Mouse (Mus musculus): Measurements from ENCODE around the gene Slc26a6.

The Slc26a6 gene

GRCm38 (mm10) chr9:108847374-108847773 is 5.7 kb upstream of the Slc26a6 start:
- no peak for DNase-seq (ENCODE audit: low spot score)

DNA sequence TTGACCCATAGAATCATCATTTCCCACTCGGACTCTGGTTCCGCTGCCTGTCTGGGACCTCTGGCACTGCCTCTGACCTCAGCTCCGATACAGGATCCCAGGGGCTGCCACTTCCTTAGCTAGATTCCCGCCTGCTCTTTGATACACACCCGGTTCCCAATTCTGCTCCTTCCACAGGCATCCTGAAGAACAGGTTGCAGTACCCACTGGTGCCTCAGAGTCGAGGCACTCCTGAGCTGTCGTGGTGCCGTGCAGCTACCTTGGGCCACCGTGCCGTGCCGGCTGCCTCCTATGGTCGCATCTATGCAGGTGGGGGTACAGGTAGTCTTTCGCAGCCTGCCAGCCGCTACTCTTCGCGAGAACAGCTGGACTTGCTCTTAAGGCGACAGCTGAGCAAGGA is 4.7 kb upstream of the Slc26a6 start:
- DNase-seq (ENCODE audit: low spot score) = no peak

GRCm38 (mm10) chr9:108853635-108854240 is 655 bp downstream of the Slc26a6 start:
- peak; percentile 92 for DNase-seq (ENCODE audit: low spot score)

GRCm38 (mm10) chr9:108854241-108854696 is 1.2 kb downstream of the Slc26a6 start:
- DNase-seq (ENCODE audit: low spot score) = peak; percentile 85

- no peak for DNase-seq (ENCODE audit: low spot score)
Observed at GRCm38 (mm10) chr9:108855335-108855734, 2.3 kb downstream of the Slc26a6 start.

DNA sequence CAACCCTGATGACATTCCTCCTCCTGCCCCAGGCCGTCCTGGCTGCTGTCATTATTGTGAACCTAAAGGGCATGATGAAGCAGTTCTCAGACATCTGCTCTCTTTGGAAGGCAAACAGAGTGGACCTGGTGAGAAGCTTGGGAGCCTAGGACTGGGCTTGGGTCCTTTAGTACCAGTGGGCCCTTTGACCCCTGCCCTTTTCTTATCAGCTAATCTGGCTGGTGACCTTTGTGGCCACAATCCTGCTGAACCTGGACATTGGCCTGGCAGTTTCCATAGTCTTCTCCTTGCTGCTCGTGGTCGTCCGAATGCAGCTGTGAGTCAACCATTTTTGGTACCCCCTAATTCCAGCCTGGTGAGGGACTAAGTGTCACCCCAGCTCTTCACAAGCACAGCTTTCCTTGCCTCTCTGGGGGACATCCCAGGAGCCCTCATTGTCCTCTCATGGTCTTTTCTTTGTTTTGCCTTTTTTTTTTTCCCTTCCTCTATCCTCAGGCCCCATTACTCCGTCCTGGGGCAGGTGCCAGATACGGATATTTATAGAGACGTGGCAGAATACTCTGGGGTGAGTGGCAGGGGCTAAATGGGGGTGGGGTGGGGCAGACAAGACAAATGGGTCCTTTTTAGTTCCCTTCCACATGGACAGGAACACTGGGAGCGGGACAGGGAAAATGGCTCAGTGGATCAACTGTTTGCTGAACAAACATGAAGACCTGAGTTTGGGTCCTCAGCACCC is 5.9 kb downstream of the Slc26a6 start:
- no peak for DNase-seq (ENCODE audit: low spot score)

GRCm38 (mm10) chr9:108912308-108912707 is 59.2 kb downstream of the Slc26a6 start:
- no peak for DNase-seq (ENCODE audit: low spot score)

DNA sequence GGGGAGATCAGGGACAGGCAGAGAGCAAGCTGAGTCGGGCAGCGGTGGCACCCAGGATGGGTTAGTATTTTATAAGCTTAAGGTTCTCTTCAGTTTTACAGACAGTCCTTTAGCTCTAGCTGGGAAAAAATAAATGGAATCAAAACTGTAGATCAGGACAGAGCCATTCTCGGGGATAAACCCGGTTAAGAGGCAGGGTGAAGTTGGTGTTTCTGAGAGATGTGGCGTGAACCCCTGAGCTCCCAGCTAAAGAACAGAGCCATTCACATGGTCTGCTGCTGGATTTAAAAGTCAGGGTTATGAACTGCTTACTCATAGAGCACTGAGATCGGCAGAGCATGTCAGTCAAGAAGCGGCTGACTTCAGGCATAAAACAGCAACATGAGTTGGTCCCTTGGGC is 60.1 kb downstream of the Slc26a6 start:
- DNase-seq (ENCODE audit: low spot score) = no peak

DNA sequence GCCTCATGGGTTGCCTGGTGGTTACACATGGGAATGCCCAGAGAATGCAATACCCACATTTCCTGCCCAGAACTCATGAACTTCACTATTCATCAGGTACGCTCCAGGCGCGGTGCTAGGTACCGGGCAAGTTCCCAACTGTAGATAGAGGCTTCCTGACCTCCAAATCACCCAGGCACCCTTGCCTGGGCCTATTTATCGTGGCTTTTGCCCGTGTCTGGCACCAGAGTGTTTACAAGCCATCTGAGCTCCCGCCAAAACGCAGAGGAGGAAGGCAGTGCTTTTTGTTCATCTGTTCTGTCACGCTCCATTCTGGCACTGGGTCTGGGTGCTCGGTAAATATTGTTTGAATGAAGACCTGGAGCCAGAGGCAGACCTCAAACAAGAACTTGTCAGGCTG is 60.5 kb downstream of the Slc26a6 start:
- DNase-seq (ENCODE audit: low spot score) = no peak

GRCm38 (mm10) chr9:108914491-108914890 is 61.4 kb downstream of the Slc26a6 start, which contains the start of gene Tmem89:
Gene Tmem89, plus strand, starts transcription at chr9:108914619.
- peak; percentile 56 for DNase-seq (ENCODE audit: low spot score)

- DNase-seq (ENCODE audit: low spot score) = no peak
Observed at GRCm38 (mm10) chr9:108925897-108926296, 72.8 kb downstream of the Slc26a6 start.

DNA sequence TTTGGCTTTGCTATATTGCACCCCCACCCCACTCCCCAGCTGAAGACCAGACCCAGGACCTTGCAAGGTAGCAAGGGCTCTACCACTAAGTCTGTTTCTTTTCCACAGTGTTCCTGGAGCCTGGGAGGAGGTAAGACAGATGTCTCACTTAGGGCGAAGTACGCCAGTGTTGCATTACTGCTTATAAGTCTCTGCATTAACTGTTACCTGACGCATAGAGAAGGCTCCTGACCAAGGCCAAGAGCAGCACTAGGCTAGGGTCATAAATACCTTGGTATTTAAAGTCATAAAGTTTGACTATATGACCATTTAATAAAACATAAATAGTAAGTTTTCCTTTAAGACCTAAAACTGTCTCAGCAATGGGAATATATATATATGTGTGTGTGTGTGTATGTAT is 75.3 kb downstream of the Slc26a6 start:
- no peak for DNase-seq (ENCODE audit: low spot score)

DNA sequence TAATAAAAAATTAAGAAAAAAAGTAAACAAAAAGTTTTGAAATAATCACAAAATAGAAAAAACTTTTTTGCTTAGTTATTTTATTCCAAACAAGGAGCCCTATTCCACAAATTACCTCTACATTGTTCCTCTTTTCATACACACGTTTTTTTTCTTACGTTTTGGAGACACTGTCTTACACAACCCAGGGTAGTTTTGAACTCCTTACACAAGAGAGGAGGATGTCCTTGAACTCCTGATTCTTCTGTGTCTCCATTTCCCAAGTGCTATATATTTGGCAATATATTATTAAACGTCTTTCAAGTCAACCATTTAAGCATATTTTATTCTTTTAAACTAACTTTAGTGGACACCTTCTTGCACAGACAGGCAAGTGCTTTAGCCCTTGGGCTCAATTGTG is 82.9 kb downstream of the Slc26a6 start:
- DNase-seq (ENCODE audit: low spot score) = no peak

GRCm38 (mm10) chr9:108936418-108937364 is 83.6 kb downstream of the Slc26a6 start, which contains the start of gene Uqcrc1:
Gene Uqcrc1, plus strand, starts transcription at chr9:108936633.
- DNase-seq (ENCODE audit: low spot score) = peak; percentile 95

- no peak for DNase-seq (ENCODE audit: low spot score)
Observed at GRCm38 (mm10) chr9:108945111-108945510, 92.0 kb downstream of the Slc26a6 start.

DNA sequence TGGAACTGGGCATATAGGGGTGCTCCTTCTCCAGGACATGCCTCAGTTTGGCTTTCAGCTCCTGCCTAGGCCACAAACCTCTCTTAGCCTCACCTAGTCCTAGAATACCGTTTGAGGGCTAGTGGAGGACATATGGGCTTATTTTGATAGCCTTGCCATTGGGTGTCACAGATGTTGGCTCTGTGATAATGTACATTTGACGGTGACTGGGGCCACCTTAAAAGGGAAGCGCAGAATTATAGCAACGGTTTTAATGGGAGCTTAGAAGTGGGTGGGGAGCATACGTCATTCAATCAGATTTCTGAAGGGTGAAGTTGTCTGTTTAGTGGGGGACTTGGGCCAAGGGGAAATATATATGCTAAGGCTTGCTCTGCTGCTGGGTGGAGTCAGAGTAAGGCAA is 92.5 kb downstream of the Slc26a6 start:
- DNase-seq (ENCODE audit: low spot score) = no peak

GRCm38 (mm10) chr9:108949231-108949966 is 96.3 kb downstream of the Slc26a6 start:
- no peak for DNase-seq (ENCODE audit: low spot score)

DNA sequence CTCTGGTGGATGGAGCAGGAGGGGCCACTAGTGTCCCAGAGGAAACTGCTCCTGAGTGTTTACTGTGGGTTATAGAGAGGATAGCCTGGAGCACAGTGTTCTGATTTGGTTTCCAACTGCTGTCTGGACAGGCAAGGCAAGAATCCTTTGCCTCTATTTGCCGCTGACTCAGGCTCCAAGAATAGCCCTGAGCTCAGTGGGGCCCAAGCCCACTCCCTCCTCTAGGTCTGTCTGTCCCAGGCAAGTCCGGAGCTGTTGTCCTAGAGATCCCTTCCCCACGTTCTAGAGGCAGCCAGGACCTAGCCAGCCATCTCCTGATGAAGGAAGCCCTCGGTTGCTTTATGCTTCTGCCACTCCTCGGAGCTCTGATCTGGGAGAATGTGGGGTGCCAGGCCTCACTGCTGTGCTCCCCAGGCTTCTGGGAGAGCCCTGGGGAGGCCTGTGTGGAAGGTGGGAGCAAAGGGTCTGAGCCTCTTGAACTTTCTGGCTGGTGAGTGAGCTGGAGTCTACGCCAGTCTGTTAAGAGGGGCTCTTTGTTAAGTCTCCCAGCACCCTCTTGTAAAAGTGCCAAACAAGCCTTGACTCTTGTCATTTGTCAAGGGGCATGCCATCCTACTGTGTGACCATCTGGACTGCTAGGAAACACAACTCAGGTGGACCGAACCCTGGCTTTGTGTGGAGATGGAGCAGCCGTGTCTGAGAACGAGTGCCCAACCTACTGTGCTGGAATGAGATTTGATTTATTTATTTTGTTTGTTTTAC is 97.1 kb downstream of the Slc26a6 start:
- no peak for DNase-seq (ENCODE audit: low spot score)

GRCm38 (mm10) chr9:108953081-108953636 is 100.1 kb downstream of the Slc26a6 start, which contains the start of gene Col7a1:
Gene Col7a1, plus strand, starts transcription at chr9:108953586.
- DNase-seq (ENCODE audit: low spot score) = no peak

DNA sequence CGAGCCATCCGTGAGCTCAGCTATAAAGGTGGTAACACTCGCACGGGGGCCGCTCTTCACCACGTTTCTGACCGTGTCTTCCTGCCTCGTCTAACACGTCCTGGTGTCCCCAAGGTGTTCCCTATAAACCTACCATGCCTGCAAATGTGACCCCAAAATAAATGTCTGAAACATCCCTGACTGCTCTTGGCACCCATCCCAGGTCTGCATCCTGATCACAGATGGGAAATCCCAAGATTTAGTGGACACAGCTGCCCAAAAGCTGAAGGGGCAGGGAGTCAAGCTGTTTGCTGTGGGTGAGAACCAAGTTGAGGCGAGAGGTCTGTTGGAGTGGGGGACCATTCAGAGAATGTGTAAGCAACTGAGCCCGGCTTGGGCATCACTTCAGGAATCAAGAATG is 102.2 kb downstream of the Slc26a6 start:
- DNase-seq (ENCODE audit: low spot score) = no peak

DNA sequence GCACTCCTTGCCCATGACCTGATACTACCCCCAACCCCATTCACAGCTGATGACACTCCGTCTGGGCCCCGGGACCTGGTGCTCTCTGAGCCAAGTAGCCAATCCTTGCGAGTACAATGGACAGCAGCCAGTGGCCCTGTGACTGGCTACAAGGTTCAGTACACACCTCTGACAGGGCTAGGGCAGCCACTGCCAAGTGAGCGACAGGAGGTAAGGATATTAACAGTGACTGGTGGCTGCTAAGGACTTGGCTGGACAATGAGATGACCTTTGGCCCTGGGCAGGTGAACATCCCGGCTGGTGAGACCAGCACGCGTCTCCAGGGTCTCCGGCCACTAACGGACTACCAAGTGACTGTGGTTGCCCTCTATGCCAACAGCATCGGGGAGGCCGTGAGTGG is 102.8 kb downstream of the Slc26a6 start:
- no peak for DNase-seq (ENCODE audit: low spot score)
